Mouse (Mus musculus) layer of hippocampus, adult 8-10 months (tissue): ENCODE measurements at regions not wholly inside any gene's neighbourhood (a gene's known extent, or its start where the extent isn't known, plus 50 kb on each side); places are given as distances from the start of the nearest gene placed in this dataset.

Experiments used
- DNase-seq, 2 experiments: peaks; one replicate each; pipeline ENCODE4 v3.0.0; 2022; ENCODE audit warnings: low spot score in 2 of 2

DNA sequence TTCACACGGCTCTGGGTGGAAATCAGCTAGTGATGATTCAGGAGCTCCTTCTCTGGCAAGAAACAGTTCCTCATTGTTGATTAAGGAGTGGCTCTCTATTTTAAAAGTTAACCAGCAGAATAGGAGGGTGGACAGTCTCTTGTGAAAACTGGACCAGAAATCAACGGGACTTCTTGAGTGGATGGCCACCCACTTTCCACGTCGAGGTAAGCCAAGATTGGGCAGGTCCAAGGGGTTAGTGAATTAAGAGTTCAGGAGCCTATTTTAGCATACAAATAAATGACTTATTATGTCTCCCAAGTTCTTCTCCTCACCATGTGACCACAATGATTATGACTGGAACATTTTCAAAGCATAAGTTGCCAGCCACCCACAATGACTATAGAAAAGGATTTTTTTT lies 77.7 kb upstream of the Dkk2 start:
- DNase-seq = no peak

- no peak for DNase-seq
Measured at GRCm38 (mm10) chr3:132015205-132015604, 69.9 kb upstream of the Dkk2 start.

- no peak for DNase-seq
Measured at GRCm38 (mm10) chr3:132017485-132018261, 67.4 kb upstream of the Dkk2 start.

GRCm38 (mm10) chr3:132018505-132018904 lies 66.6 kb upstream of the Dkk2 start:
- no peak for DNase-seq

DNA sequence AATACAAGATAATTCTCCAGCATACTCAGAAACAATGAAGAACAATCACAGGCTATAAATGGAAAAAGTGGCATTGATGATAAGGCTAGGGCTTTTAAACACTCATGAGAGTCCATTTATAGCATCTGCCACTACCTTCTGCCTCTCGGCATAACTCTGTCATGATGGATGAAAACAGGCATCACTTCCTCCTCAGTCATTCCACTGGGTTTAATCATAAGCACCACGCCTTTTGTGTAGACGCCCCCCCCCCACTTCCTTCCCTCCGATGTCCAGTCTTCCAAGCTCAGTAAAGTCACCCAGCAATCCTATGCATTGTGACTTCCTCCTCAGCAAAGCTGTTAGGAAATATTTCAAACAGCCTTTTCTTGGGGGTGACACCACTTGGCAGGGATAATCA lies 63.1 kb upstream of the Dkk2 start:
- DNase-seq = no peak

- DNase-seq = no peak
Measured at GRCm38 (mm10) chr3:132023342-132023741, 61.8 kb upstream of the Dkk2 start.

DNA sequence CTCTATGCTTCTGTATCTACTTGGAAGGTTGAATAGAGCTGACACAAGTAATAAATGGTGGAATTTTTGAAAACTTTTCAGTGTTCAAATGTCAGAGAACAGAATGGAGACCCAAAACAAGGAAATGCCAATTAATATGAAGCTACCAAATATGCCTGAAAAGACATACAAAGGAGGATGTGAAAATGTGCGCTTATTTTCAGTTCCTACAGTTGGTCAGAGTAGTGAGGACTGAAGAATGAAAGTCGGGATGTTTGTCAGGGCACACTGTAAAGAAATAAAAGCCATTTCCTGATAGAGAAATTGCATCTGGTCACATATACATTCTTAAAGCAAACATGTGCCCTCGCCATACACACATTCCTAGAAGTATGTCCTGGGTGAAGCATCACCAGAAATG lies 56.0 kb upstream of the Dkk2 start:
- DNase-seq = no peak

- DNase-seq = no peak
Measured at GRCm38 (mm10) chr3:132033078-132033713, 51.9 kb upstream of the Dkk2 start.

DNA sequence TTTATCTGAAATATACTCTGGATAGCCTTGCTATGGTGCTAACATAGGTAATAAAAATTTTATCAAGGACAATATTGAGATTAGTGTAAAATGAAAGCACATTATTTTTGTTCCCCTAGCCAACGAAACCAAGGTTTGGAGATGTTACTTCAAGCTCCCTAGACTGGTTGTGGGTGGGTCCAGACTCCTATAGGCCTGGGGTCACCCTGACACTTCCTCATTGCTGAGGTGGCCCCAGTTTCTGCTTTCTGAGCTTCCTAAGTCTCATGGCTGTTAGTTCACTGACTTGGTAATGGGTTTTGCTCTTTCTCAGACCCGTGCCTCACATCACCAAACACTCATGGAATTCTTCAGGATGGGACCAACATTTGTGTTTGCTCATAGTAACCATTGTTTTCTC lies 49.9 kb upstream of the Dkk2 start:
- DNase-seq = no peak
